ENCODE assay signal across 10 mouse cellular contexts in genomic region chr9:28289696-28290330, GRCm38 (mm10).
DNase-seq lines count a peak whose midpoint lies in the region; ATAC-seq lines count a peak whose summit lies in the region.
"Had no signal": no experiment of that assay in that cellular context is flagged by ENCODE, and none has a peak within 500 bp of the region (broad histone marks: within the 10 kb centered on the region; RNA-seq: fewer than 3 reads in every experiment).

No protein-coding gene starts in this region.

- H3K36me3 ChIP-seq in forebrain, embryonic 13.5 days (ENCODE audit: poor library complexity, severe bottlenecking) = no peaks in the 10 kb centered on the region
- H3K36me3 ChIP-seq: midbrain, embryonic 12.5 days had no signal

- 5% methylated on average over 1 of the region's 1 CpGs for WGBS in forebrain, embryonic 13.5 days

- H3K27me3 ChIP-seq in forebrain, embryonic 13.5 days = no peaks in the 10 kb centered on the region
- H3K27me3 ChIP-seq: midbrain, embryonic 12.5 days had no signal

- no peak overlapping the region for H3K4me2 ChIP-seq in forebrain, embryonic 13.5 days
- H3K4me2 ChIP-seq: hindbrain, embryonic 14.5 days; midbrain, embryonic 12.5 days had no signal

- no peak overlapping the region for H3K9ac ChIP-seq in forebrain, embryonic 13.5 days
- H3K9ac ChIP-seq: hindbrain, embryonic 14.5 days; midbrain, embryonic 12.5 days had no signal

- H3K4me3 ChIP-seq in forebrain, embryonic 13.5 days = no peak overlapping the region
- H3K4me3 ChIP-seq: midbrain, embryonic 12.5 days had no signal

- H3K27ac ChIP-seq in forebrain, embryonic 13.5 days = no peak overlapping the region
- H3K27ac ChIP-seq: hindbrain, embryonic 14.5 days; midbrain, embryonic 12.5 days had no signal

- H3K9me3 ChIP-seq in forebrain, embryonic 13.5 days (replicated peaks) = 0 out of 2 replicates have a peak, but pooled peaks cover 3% of the 10 kb centered on the region
- H3K9me3 ChIP-seq: midbrain, embryonic 12.5 days had no signal

- no peak for DNase-seq in frontal cortex, postnatal 10 days (ENCODE audit: low spot score in 2 of 2)
- peak; percentile 17 for DNase-seq in right cerebral cortex, postnatal 14 days
- no peak for DNase-seq in right cerebral cortex, adult 2 months (ENCODE audit: low spot score in 2 of 2)
- DNase-seq in heart, postnatal 36 days = peak; percentile 4 to 22
- no peak for DNase-seq in gastrocnemius, postnatal 25 days
- DNase-seq in spleen, adult 18-20 months = no peak

- H3K4me1 ChIP-seq in forebrain, embryonic 13.5 days = 0 out of 2 replicates have a peak, but pooled peaks cover 4% of the 10 kb centered on the region

- intact Hi-C loops in heart, postnatal 36 days (cut with DNase I) = no loop called here

- ATAC-seq in frontal cortex, adult (ENCODE audit: low TSS enrichment) = peak; percentile 64
- no peak for ATAC-seq in forebrain, embryonic 13.5 days

Comparison
In these comparisons a context has a peak if more than half of its experiments do, and no peak if none do; other contexts are left out.
1. DNase-seq: peak in right cerebral cortex, postnatal 14 days (single experiment) and heart, postnatal 36 days (2 of 2); none in frontal cortex, postnatal 10 days (0 of 2), right cerebral cortex, adult 2 months (0 of 2), gastrocnemius, postnatal 25 days (single experiment) and spleen, adult 18-20 months (0 of 2).